Mouse (Mus musculus): Measurements from ENCODE around the gene Card14. TPM values are rescaled to one million over a fixed set of nuclear protein-coding genes. Genes with fewer than 3 reads are reported as not detected.

Card14 gene
- total and polyA plus RNA-seq, 3 experiments = 0.16 to 1.1 TPM; not detected in 1

- DNase-seq (ENCODE audit: extremely low read depth) = no peak
- H3K36me3 ChIP-seq (replicated peaks in 1 of 2; ENCODE audit: control insufficient read depth in 1 of 2, insufficient read depth in 1 of 2, low read length in 1 of 2) = no peaks in the 10 kb centered on the region
- H3K9me3 ChIP-seq (replicated peaks; ENCODE audit: low read length) = peaks cover 2% of the 10 kb centered on the region
- no peaks in the 10 kb centered on the region for H3K79me2 ChIP-seq (replicated peaks; ENCODE audit: control insufficient read depth, extremely low read depth, insufficient read depth, poor library complexity, severe bottlenecking)
- in situ Hi-C loops (cut with MboI; ENCODE audit: low pct_ligation_motif_present, low pct_unique_long_range_greater_than_20kb, low sequenced_read_pairs) = no loop called here
- peaks cover 0 to 14% of the 10 kb centered on the region in 2 experiments; a peak in 2 of 4 replicates for H3K4me1 ChIP-seq (ENCODE audit: control insufficient read depth in 1 of 2, insufficient read depth in 2 of 2)
- H3K4me2 ChIP-seq (ENCODE audit: insufficient read depth, low read depth, poor library complexity, severe bottlenecking) = no peak overlapping the region
- H3K27ac ChIP-seq (ENCODE audit: insufficient read depth, low read depth) = no peak overlapping the region
- H3K27me3 ChIP-seq (replicated peaks) = peaks cover 87% of the 10 kb centered on the region
- H3K9ac ChIP-seq (ENCODE audit: insufficient read depth, low read depth) = no peak overlapping the region
- no peak overlapping the region for H3K4me3 ChIP-seq (replicated peaks in 1 of 3; ENCODE audit: low read depth in 2 of 3, low read length in 2 of 3, poor library complexity in 1 of 3)
- dilution Hi-C loops (cut with MboI; ENCODE audit: extremely low pct_ligation_motif_present, extremely low pct_unique_long_range_greater_than_20kb, low sequenced_read_pairs) = no loop called here
- 0 out of 4 replicates have a peak, but pooled peaks of 1 of the 2 experiments have one; percentile 11 for TF ChIP-seq CTCF (conservative IDR thresholded peaks at IDR 0.05 in 1 of 2, IDR thresholded peaks at IDR 0.05 in 1 of 2; ENCODE audit: low read depth in 2 of 2, low read length in 2 of 2)
- TF ChIP-seq UBTF (IDR thresholded peaks at IDR 0.05; ENCODE audit: low read depth, low read length) = no peak
Measured at GRCm38 (mm10) chr11:119306762-119307657, 558 bp upstream of the Card14 start.

GRCm38 (mm10) chr11:119307916-119308315, 348 bp downstream of the Card14 start:
- Histone ChIP-seq H3K9ac (ENCODE audit: insufficient read depth, low read depth) (no peak overlapping the region), H3K36me3 (replicated peaks in 1 of 2; ENCODE audit: control insufficient read depth in 1 of 2, insufficient read depth in 1 of 2, low read length in 1 of 2) (no peaks in the 10 kb centered on the region), H3K27me3 (replicated peaks) (peaks cover 83% of the 10 kb centered on the region), H3K9me3 (replicated peaks; ENCODE audit: low read length) (peaks cover 2% of the 10 kb centered on the region), H3K4me3 (replicated peaks in 1 of 3; ENCODE audit: low read depth in 2 of 3, low read length in 2 of 3, poor library complexity in 1 of 3) (no peak overlapping the region), H3K4me2 (ENCODE audit: insufficient read depth, low read depth, poor library complexity, severe bottlenecking) (no peak overlapping the region), H3K79me2 (replicated peaks; ENCODE audit: control insufficient read depth, extremely low read depth, insufficient read depth, poor library complexity, severe bottlenecking) (no peaks in the 10 kb centered on the region), H3K27ac (ENCODE audit: insufficient read depth, low read depth) (no peak overlapping the region), H3K4me1 (ENCODE audit: control insufficient read depth in 1 of 2, insufficient read depth in 2 of 2) (peaks cover 0 to 14% of the 10 kb centered on the region in 2 experiments; a peak in 2 of 4 replicates)
- dilution Hi-C loops (cut with MboI; ENCODE audit: extremely low pct_ligation_motif_present, extremely low pct_unique_long_range_greater_than_20kb, low sequenced_read_pairs) (no loop called here), in situ Hi-C loops (cut with MboI; ENCODE audit: low pct_ligation_motif_present, low pct_unique_long_range_greater_than_20kb, low sequenced_read_pairs) (no loop called here)
- DNase-seq (ENCODE audit: extremely low read depth) = no peak
- TF ChIP-seq MAZ (IDR thresholded peaks at IDR 0.05; ENCODE audit: low read depth, low read length) (no peak), TCF12 (IDR thresholded peaks at IDR 0.05; ENCODE audit: low read depth, low read length) (no peak), TBP (conservative IDR thresholded peaks at IDR 0.05; ENCODE audit: low read depth, low read length) (no peak), ZKSCAN1 (IDR thresholded peaks at IDR 0.05; ENCODE audit: borderline replicate concordance, low read depth, low read length) (no peak), HCFC1 (IDR thresholded peaks at IDR 0.05; ENCODE audit: low read depth, low read length) (no peak), ZC3H11A (IDR thresholded peaks at IDR 0.05; ENCODE audit: low read depth, low read length) (no peak), SIN3A (IDR thresholded peaks at IDR 0.05; ENCODE audit: low read length) (no peak), USF1 (IDR thresholded peaks at IDR 0.05; ENCODE audit: low read depth, low read length) (no peak)

GRCm38 (mm10) chr11:119310621-119311020, 3.1 kb downstream of the Card14 start:
- no peaks in the 10 kb centered on the region for H3K79me2 ChIP-seq (replicated peaks; ENCODE audit: control insufficient read depth, extremely low read depth, insufficient read depth, poor library complexity, severe bottlenecking)
- no peak overlapping the region for H3K9ac ChIP-seq (ENCODE audit: insufficient read depth, low read depth)
- peak overlapping the region; percentile 11 for H3K4me2 ChIP-seq (ENCODE audit: insufficient read depth, low read depth, poor library complexity, severe bottlenecking)
- peaks cover 0 to 16% of the 10 kb centered on the region in 2 experiments; a peak in 2 of 4 replicates for H3K4me1 ChIP-seq (ENCODE audit: control insufficient read depth in 1 of 2, insufficient read depth in 2 of 2)
- dilution Hi-C loops (cut with MboI; ENCODE audit: extremely low pct_ligation_motif_present, extremely low pct_unique_long_range_greater_than_20kb, low sequenced_read_pairs) (no loop called here), in situ Hi-C loops (cut with MboI; ENCODE audit: low pct_ligation_motif_present, low pct_unique_long_range_greater_than_20kb, low sequenced_read_pairs) (no loop called here)
- no peak for TF ChIP-seq USF2 (conservative IDR thresholded peaks at IDR 0.05; ENCODE audit: low read depth, low read length)
- no peak for TF ChIP-seq SMC3 (IDR thresholded peaks at IDR 0.05; ENCODE audit: low read depth, low read length)
- TF ChIP-seq BHLHE40 (IDR thresholded peaks at IDR 0.05; ENCODE audit: low read depth, low read length) = no peak
- TF ChIP-seq RAD21 (IDR thresholded peaks at IDR 0.05; ENCODE audit: low read depth, low read length) = no peak
- TF ChIP-seq MAZ (IDR thresholded peaks at IDR 0.05; ENCODE audit: low read depth, low read length) = no peak
- TF ChIP-seq EP300 (IDR thresholded peaks at IDR 0.05; ENCODE audit: low read length) = no peak
- TF ChIP-seq ETS1 (conservative IDR thresholded peaks at IDR 0.05; ENCODE audit: low read depth, low read length) = no peak
- peaks cover 2% of the 10 kb centered on the region for H3K9me3 ChIP-seq (replicated peaks; ENCODE audit: low read length)
- H3K36me3 ChIP-seq (replicated peaks in 1 of 2; ENCODE audit: control insufficient read depth in 1 of 2, insufficient read depth in 1 of 2, low read length in 1 of 2) = no peaks in the 10 kb centered on the region
- H3K27ac ChIP-seq (ENCODE audit: insufficient read depth, low read depth) = no peak overlapping the region
- peaks cover 83% of the 10 kb centered on the region for H3K27me3 ChIP-seq (replicated peaks)
- no peak overlapping the region for H3K4me3 ChIP-seq (replicated peaks in 1 of 3; ENCODE audit: low read depth in 2 of 3, low read length in 2 of 3, poor library complexity in 1 of 3)
- no peak for DNase-seq (ENCODE audit: extremely low read depth)

Data from CH12.LX (cell line).